Mouse (Mus musculus) G1E (cell line): ENCODE measurements around the gene Ecel1.

Experiments used
- CTCF ChIP-seq: IDR thresholded peaks from 2 replicates; pipeline ENCODE4 v1.5.1; 2012; ENCODE audit warnings: low read depth, low read length, inconsistent platforms, mixed read lengths
- GATA1 ChIP-seq: IDR thresholded peaks from 2 replicates; pipeline ENCODE4 v1.6.1; 2012; ENCODE audit warnings: borderline replicate concordance, low read length, inconsistent platforms, mixed read lengths
- POLR2AphosphoS5 ChIP-seq: IDR thresholded peaks from 2 replicates; pipeline ENCODE4 v1.6.1; 2012; ENCODE audit warnings: low read depth, low read length, inconsistent platforms; ENCODE audit not compliant: insufficient replicate concordance
- TAL1 ChIP-seq: conservative IDR thresholded peaks from 2 replicates; pipeline ENCODE4 v1.6.1; 2012; ENCODE audit warnings: low read depth, low read length, inconsistent platforms, mixed read lengths

DNA sequence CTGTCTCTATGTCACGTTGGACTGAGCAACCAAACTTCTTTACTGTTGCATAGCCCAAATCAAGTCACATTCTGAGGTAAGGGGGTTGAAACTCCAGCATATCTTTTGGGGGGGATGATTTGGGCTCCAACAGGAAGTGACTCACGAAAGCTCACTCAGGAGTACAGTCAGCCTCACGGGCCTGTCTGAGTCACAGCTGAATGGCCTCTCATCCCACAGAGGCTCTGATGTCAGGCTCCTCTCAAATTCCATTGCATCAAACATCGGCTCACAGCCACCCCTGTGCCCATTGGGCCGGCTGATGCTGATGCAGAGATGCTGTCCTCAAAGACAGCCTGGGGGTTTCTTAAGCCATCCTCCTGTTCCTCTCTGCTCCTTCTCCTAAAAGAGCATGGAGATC lies 24.6 kb upstream of the Ecel1 start:
- TF ChIP-seq GATA1 = no peak
- no peak for TF ChIP-seq CTCF
- TF ChIP-seq TAL1 = no peak
- TF ChIP-seq POLR2AphosphoS5 = no peak
